Mouse (Mus musculus): ENCODE results near the gene Git2. TPM values are rescaled to one million over a fixed set of nuclear protein-coding genes. Genes with fewer than 3 reads are reported as not detected.
A peak's percentile ranks its signal among the peaks of the same experiment; 100 is the strongest.

Gene Git2
- polyA plus RNA-seq, 1 experiment from 2014 or later, result 51.8 TPM

DNA sequence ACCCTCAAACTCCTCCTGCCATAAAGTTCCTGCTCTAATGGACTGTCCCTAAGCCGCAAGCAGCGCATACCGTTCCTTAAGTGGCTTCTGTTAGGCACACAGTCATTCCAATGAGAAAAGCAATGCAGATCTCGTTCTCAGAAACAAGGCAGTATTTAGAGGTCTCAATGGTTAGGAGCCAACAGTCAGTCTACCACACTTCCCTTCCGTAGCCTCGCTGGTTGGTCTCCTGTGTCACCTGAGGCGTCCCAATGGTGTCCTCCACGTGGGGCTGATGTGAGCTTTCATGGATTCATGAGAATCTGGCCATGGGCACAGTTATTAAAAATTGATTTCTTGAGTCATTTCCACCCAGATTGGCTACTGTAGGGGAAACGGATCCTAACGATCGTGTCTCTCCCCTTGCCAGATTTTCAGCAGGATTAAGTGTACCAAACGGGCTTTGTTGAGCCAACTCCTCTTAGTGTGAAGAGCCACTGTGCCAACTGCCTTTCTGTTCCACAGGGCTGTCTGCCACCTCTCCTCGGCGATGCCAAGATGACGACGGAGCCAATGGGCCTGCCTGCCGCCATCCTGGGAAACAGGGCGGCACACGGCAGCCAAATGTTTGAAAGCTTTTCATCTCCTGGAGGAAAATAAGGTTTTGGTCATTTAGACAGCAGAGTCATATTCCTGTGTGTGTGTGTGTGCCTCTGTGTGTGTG, 77.1 kb downstream of the Git2 start:
- Histone ChIP-seq H3K4me2 (no peak overlapping the region), H3K9ac (no peak overlapping the region), H3K9me3 (ENCODE audit: low read depth, low read length) (no peaks in the 10 kb centered on the region), H3K27me3 (ENCODE audit: insufficient read depth, low read length) (no peaks in the 10 kb centered on the region), H3K36me3 (ENCODE audit: insufficient read depth) (no peaks in the 10 kb centered on the region), H3K4me1 (ENCODE audit: insufficient read depth) (no peaks in the 10 kb centered on the region), H3K4me3 (ENCODE audit: low read depth, low read length) (no peak overlapping the region), H3K27ac (ENCODE audit: low read depth) (no peak overlapping the region)
- DNase-seq (no peak), ATAC-seq (ENCODE audit: insufficient read depth) (no peak)
- TF ChIP-seq CTCF (IDR thresholded peaks at IDR 0.05; ENCODE audit: low read depth), result no peak
- 85% methylated on average over 19 of the region's 19 CpGs for WGBS

DNA sequence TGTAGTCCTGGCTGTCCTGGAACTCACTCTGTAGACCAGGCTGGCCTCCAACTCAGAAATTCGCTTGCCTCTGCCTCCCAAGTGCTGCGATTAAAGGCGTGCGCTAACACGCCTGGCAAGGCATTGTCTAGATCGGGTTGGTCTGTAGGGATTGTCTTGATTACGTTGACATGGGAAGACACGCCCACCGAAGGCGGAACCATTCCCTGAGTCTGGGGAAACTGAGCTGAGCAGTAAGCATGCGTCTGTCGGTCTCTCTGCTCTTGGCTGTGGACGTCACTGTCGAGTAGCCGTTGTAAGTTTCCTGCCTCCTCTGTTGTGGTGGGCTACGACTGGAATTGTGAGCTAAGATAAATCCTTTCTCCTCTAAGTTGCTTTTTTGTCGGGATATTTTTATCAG, 78.4 kb downstream of the Git2 start:
- no peaks in the 10 kb centered on the region for H3K9me3 ChIP-seq (ENCODE audit: low read depth, low read length)
- no peaks in the 10 kb centered on the region for H3K27me3 ChIP-seq (ENCODE audit: insufficient read depth, low read length)
- H3K4me1 ChIP-seq (ENCODE audit: insufficient read depth), result no peaks in the 10 kb centered on the region
- H3K27ac ChIP-seq (ENCODE audit: low read depth), result no peak overlapping the region
- no peak overlapping the region for H3K9ac ChIP-seq
- no peak overlapping the region for H3K4me2 ChIP-seq
- H3K4me3 ChIP-seq (ENCODE audit: low read depth, low read length), result no peak overlapping the region
- ATAC-seq (ENCODE audit: insufficient read depth), result no peak
- no peak for TF ChIP-seq CTCF (IDR thresholded peaks at IDR 0.05; ENCODE audit: low read depth)
- DNase-seq, result no peak
- WGBS, result 80% methylated on average over 17 of the region's 17 CpGs
- H3K36me3 ChIP-seq (ENCODE audit: insufficient read depth), result no peaks in the 10 kb centered on the region

DNA sequence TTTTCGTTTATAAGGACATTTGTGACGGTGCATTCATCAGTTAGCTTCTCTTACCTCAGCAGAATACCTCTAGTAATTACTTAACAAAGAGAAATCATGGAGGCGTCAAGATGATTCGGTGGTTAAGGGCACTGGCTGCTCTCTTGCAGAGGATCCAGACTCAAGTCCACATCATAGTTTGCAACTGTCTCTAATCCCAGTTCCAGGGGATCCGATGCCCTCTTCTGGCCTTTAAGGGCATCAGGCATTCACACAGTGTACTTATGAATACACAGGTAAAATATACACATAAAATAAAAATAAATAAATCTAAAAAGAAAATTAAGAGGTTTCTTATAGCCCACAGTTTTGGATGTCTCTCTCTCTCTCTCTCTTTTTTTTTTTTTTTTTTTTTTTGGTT, 79.5 kb downstream of the Git2 start:
- H3K27me3 ChIP-seq (ENCODE audit: insufficient read depth, low read length), result no peaks in the 10 kb centered on the region
- WGBS, result 63% methylated on average over 5 of the region's 5 CpGs
- TF ChIP-seq CTCF (IDR thresholded peaks at IDR 0.05; ENCODE audit: low read depth), result peak; percentile 24

DNA sequence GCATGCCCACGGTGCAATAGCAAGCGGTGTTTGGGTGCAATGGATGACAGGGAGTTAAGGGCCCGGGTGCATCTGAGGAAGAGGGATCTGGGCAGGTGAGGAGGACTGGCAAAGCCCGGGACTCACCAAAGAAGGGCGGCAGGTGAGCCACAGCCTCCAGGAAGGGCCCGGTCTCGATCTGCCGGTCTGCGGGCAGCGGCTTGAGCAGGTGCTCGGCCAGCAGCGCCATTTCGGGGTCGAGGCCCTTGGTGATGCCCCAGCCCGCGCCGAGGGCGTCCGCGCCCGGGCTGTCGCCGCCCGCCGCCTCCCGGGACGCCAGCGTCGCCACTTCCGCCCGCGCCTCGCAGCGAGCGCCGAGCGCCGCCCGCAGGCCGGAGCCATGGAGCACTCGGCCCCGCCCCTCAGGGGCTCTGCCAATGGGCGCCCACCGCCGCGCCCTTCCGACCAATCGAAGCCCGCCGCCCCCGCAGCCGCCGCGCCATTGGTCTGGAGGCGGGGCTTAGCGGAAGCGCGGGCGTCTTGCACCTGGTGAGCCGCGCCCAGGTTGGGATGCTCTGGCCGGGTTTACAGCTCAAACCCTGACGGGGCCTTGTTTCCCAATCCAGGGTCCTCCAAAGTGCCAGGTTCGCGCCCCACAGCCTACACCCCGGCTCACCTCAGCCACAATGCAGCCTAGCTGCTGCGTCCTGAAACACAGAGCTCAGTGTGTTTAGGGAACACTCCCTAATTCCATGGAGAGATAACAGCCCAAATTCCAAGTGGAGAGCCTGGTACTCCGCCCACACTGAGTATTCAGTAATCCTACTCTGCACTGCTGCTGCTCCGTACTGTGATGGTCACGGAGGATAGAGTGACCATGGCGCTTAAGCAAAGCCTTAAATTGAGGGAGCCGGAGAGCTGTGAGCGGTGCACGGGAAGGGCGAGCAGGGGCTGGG, 84.4 kb downstream of the Git2 start, which contains the start of gene Gltp:
Gltp (minus strand) TSS at position 352 of the 935 bp plus-strand sequence.
- H3K9me3 ChIP-seq (ENCODE audit: low read depth, low read length), result no peaks in the 10 kb centered on the region
- ATAC-seq (ENCODE audit: insufficient read depth) (peak; percentile 96), DNase-seq (peak; percentile 97)
- WGBS, result 4% methylated on average over 75 of the region's 75 CpGs
- peak within 1 kb of the TSS; percentile 69 for H3K9ac ChIP-seq
- 0 out of 2 replicates have a peak, but pooled peaks have one; percentile 0 for TF ChIP-seq CTCF (IDR thresholded peaks at IDR 0.05; ENCODE audit: low read depth)
- H3K4me2 ChIP-seq, result peak within 1 kb of the TSS; percentile 95
- H3K27me3 ChIP-seq (ENCODE audit: insufficient read depth, low read length), result no peaks in the 10 kb centered on the region
- H3K4me1 ChIP-seq (ENCODE audit: insufficient read depth), result peaks cover 5% of the 10 kb centered on the region; the same call in 1 of the 2 replicates
- 0 out of 2 replicates have a peak within 1 kb of the TSS, but pooled peaks have one; percentile 50 for H3K27ac ChIP-seq (ENCODE audit: low read depth)
- H3K36me3 ChIP-seq (ENCODE audit: insufficient read depth), result no peaks in the 10 kb centered on the region
- peak within 1 kb of the TSS; percentile 69 for H3K4me3 ChIP-seq (ENCODE audit: low read depth, low read length)

More for the DNA sequence above, 79.5 kb downstream of the Git2 start:
- no peaks in the 10 kb centered on the region; the same call in 1 of the 2 replicates for H3K4me1 ChIP-seq (ENCODE audit: insufficient read depth)
- H3K36me3 ChIP-seq (ENCODE audit: insufficient read depth), result no peaks in the 10 kb centered on the region
- no peak overlapping the region for H3K4me2 ChIP-seq
- DNase-seq, result peak; percentile 28
- H3K27ac ChIP-seq (ENCODE audit: low read depth), result no peak overlapping the region
- H3K4me3 ChIP-seq (ENCODE audit: low read depth, low read length), result no peak overlapping the region
- H3K9me3 ChIP-seq (ENCODE audit: low read depth, low read length), result no peaks in the 10 kb centered on the region
- no peak overlapping the region for H3K9ac ChIP-seq
- no peak for ATAC-seq (ENCODE audit: insufficient read depth)

DNA sequence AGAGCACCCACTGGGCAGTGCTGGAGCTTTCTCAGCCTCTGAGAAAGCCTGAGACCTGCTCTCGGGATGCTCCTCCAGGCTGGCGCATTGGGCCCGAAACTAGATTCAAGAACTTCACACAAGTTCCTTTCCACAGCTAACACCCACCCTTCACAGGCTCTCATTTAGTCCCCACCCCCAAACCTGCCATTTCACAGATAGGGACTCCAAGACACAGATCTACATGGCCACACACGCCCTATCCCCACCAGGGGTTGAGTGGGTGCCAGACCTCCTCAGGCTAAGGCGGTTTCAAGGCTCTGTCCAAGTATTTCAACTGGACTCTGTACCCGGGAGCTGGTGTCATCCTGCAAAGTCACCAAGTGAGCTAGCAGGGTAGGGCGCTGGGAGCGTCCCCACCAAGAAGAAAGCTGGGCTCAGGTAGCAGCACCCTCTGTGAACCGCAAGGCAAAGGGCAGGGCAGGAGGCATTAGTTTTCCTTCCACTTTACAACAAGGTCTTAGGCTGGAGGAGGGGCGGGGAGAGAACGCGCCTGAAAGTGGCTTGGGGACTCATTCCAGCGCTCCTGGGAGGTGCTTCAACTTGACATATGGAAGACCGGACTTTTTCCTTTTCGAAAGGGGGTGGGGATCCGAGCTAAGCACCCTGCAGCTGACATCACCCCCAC, 85.5 kb downstream of the Git2 start:
- TF ChIP-seq CTCF (IDR thresholded peaks at IDR 0.05; ENCODE audit: low read depth), result no peak
- H3K4me1 ChIP-seq (ENCODE audit: insufficient read depth), result peaks cover 5% of the 10 kb centered on the region; the same call in 1 of the 2 replicates
- H3K27me3 ChIP-seq (ENCODE audit: insufficient read depth, low read length), result no peaks in the 10 kb centered on the region
- H3K36me3 ChIP-seq (ENCODE audit: insufficient read depth), result no peaks in the 10 kb centered on the region
- peak overlapping the region; percentile 69 for H3K9ac ChIP-seq
- H3K27ac ChIP-seq (ENCODE audit: low read depth), result no peak overlapping the region
- WGBS, result 17% methylated on average over 16 of the region's 16 CpGs
- no peak for ATAC-seq (ENCODE audit: insufficient read depth)
- peak overlapping the region; percentile 95 for H3K4me2 ChIP-seq
- H3K9me3 ChIP-seq (ENCODE audit: low read depth, low read length), result no peaks in the 10 kb centered on the region
- peak overlapping the region; percentile 69 for H3K4me3 ChIP-seq (ENCODE audit: low read depth, low read length)
- DNase-seq, result peak; percentile 44

- Histone ChIP-seq H3K27ac (ENCODE audit: low read depth) (no peak overlapping the region), H3K9me3 (ENCODE audit: low read depth, low read length) (no peaks in the 10 kb centered on the region), H3K9ac (no peak overlapping the region), H3K4me1 (ENCODE audit: insufficient read depth) (peaks cover 5% of the 10 kb centered on the region; the same call in 1 of the 2 replicates), H3K36me3 (ENCODE audit: insufficient read depth) (no peaks in the 10 kb centered on the region), H3K27me3 (ENCODE audit: insufficient read depth, low read length) (no peaks in the 10 kb centered on the region), H3K4me2 (no peak overlapping the region), H3K4me3 (ENCODE audit: low read depth, low read length) (no peak overlapping the region)
- no peak for DNase-seq
- ATAC-seq (ENCODE audit: insufficient read depth), result no peak
- WGBS, result 73% methylated on average over 13 of the region's 13 CpGs
- no peak for TF ChIP-seq CTCF (IDR thresholded peaks at IDR 0.05; ENCODE audit: low read depth)
These were observed 86.6 kb downstream of the Git2 start for GRCm38 (mm10) chr5:114688703-114689102.

All from lung, embryonic 14.5 days (tissue).